Mouse (Mus musculus) liver (tissue): ENCODE results near the gene Xrcc5.

ENCODE experiments used
- DNase-seq: peaks from one replicate; pipeline ENCODE4 v3.0.0-alpha.2; 2020; ENCODE audit warnings: mixed read lengths

The Xrcc5 gene

DNA sequence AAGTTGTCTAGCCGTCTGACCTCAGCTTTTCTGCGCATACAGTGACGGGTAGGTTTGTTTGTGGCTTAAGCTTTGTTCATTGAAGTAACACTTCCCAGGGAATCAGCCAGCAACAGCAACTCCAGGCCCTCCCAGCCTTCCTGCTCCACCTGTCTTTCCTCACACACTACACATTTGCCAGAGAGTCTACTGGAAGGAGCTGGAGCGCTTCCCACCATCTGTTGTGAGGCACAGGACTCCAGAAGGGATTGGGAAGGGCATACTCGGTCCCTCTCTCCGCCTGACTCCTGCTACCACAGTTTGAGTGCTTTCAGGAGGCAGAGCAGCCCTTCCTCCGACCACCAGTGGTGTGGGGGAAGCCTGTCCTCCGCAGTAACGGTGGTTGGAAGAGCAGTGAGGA, 93.4 kb downstream of the Xrcc5 start:
- DNase-seq: no peak

DNA sequence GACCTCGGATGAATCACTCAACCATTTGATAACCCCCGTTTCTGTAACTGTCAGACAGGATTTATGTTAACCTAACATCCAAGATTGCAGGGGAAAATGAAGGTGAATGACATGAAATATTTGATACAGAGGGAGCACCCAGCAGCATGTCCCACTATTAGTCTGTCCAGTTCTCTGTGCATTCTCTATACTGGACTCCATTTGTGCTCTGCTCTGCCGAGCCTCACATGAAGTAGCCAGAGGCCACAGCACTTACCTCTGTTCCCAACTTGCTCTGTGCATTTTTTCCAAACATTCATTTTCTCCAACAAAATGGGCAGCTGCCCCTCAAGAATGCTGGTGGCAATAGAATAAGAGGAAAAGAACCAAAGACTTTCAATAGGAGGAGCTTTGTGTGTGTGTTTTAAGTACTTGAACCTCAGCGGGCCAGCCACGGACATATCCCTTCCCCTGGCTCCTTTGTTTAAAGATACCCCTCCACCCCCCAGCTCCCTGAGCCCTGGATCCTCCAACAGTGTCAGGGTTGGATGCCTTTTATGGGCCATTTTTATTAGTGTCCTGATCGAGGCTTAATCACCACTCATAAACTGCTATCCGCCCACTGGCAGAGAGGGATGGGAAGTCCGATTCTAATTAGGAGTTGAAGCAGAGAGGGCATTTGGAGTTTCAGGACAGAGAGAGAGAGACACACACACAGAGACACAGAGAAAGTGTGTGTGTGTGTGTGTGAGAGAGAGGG, 94.3 kb downstream of the Xrcc5 start:
- no peak for DNase-seq

DNA sequence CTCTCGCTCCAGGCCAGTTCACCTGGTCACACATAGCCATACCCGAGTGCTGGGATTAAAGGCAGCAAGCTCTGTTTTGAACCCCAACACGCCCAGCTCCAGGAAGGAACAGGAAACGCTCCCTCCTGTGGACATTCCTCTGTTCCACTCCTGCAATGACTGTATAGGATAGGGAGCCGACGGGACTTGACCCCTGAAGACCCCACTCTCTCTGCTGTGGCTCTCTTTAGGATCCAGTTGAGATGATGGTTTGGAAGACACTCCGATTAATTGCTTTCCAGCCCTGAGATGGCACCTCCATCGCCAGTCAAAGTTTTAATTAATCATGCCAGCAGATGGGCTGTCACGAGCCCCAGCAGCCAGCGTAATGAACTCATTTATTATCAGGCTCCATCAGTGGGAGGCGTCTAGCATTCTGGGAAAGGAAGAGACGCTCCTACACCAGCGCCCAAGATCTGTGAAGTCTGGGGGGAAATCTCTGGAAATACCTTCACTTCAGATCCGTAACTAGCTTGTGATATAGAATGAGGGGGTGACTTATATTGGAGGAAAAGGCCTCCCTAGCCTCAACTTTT, 99.4 kb downstream of the Xrcc5 start:
- DNase-seq: no peak

GRCm38 (mm10) chr1:72409936-72410335, 102.7 kb downstream of the Xrcc5 start:
- DNase-seq: no peak

DNA sequence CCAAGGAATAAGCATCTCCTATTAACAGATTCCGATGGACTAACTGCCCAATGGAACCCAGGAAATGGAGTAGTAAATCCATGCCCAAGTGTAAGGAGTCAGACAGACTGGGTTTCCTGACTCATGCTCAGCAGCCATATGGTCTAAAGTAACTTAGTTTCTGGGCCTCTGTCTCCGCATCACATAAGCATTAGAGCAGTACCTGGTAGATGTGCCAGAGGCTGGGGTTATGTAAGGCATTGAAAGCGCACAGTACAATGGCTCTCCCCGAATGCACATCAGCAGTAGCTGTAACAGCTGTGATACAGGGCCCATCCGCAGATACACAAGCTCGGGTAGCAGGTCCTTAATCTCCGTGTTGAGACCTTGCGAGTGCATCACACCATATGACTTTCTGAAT, 103.9 kb downstream of the Xrcc5 start:
- no peak for DNase-seq

DNA sequence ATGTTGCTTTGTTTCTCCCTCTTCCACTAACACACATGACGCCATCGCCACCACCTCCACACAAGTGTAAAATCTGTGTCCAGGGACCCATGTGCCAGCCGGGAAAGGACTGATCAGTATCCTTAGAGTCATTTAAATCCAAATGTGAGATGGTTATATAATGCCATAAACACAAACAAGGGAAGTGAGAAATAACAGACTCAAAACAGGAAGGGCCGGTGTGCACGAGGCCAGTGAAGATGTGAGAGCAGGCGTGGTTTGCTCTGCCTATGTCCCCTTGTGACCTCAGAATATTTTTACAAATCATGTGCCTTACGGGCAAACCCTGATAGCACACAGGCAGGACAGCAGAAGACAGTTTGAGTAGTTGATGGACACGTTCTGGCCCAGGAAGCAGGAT, 106.0 kb downstream of the Xrcc5 start:
- DNase-seq: no peak

DNA sequence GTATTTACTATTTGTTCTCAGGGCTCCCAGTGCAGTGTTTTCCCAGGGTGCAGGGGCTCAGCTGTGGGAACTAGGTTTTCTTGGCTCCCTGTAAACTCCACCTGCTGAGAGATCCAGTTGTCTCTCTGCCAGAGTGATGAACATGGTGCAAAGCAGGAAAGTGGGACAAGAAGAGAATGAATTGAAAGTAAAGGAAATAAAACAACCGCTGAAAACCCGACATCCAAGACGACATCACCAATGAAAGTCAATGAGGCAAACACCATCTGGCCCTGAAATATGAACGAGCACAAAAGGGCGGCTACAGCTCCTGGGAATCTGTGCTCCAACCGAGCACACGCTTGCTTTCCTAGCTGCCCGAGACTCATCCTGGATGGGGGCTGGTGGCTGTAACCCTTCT, 106.9 kb downstream of the Xrcc5 start:
- no peak for DNase-seq

GRCm38 (mm10) chr1:72414561-72415253, 107.5 kb downstream of the Xrcc5 start:
- no peak for DNase-seq

- DNase-seq: no peak
Observed at GRCm38 (mm10) chr1:72418744-72419655, 111.8 kb downstream of the Xrcc5 start.

GRCm38 (mm10) chr1:72420220-72420619, 113.0 kb downstream of the Xrcc5 start:
- DNase-seq: no peak

DNA sequence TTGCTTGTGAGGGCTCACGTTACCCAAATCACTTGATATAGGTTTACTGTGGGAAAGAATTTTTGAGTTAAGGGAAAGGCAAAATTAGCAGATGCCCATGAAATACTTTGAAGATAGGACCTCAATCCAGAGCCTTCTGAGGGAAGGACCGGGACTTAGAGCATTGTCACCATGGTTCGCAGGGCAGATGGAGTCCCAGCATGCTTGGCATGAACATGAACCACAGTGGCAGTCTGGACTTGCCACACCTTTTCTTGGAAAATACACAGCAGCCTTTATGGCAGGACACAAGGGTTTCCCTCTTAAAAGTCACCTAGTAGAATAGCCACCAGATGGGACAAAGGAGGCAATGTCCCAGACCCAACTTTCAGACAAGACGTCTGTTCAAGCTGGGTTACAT, 114.9 kb downstream of the Xrcc5 start:
- DNase-seq: no peak

GRCm38 (mm10) chr1:72426456-72426855, 119.2 kb downstream of the Xrcc5 start:
- DNase-seq: no peak

DNA sequence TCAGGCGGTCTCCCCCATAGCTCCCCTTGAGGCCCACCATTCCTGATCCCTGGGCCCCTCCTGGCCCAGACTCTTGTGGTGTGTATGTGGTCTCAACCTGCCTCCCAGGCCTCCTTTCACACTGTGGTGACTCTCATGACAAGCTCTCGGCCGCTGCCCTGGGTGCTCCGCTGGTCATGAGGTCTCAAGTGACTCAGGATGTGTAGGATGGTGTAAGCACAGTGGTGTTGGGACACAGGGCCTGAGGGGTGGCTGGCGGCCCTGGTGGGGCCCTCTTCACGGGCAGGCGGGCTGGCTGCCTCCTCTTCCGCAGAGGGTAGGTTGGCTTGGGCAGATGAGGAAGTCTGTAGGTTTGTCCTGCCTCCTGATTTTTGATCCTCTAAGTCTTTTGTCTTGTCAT, 121.3 kb downstream of the Xrcc5 start:
- peak; percentile 9 for DNase-seq

DNA sequence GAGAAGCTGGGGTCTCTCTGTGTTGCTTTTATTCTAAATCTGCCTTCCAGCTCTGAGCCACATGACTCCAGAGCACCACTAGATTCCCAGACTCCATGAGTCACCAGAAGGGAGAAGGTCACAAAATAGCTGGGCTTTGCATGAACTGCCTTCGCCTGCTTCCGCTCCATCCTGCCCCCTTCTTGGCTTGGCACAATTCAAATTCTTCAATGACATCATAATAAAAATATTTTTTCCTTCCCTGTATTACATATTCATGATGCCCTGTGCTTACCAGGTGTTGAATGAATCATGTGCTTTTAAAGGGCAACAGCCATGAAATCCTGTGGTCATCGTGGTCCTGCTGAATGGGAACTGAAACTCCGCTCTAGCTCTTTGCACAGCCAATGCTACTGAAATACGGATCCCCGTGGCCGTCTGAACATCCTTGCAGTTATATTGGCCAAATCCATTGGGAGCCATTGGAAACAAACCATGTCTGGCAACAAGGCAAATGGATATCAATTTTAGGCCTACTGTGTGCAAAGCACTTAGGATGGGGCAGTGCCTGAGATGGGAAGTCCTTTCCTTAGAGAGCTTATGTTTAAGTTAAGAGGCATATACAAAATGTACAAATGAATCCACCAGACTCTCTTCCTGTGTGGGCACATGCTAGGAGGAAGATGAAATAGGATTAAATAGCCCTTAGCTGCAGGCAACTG, 122.0 kb downstream of the Xrcc5 start:
- DNase-seq: no peak

GRCm38 (mm10) chr1:72432579-72432978, 125.4 kb downstream of the Xrcc5 start:
- no peak for DNase-seq

DNA sequence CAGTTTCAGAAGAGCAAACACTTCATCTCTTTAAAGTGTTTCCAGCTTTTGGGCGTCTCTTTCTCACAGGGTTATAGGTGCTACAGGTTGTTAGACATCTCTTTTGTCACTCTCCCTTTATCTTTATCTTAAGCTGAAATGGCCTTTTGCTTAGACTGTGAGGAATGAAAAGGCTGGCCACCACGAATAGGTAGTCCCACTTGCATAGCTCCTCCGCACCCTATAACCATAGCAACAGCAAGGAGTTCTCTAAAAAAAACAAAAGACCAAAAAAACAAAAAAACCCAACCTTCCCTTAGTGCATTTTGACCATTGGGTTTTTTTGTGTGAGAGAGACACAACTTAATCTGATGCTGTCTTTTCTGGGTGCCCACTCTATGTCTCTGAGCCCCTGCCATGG, 127.3 kb downstream of the Xrcc5 start:
- no peak for DNase-seq

DNA sequence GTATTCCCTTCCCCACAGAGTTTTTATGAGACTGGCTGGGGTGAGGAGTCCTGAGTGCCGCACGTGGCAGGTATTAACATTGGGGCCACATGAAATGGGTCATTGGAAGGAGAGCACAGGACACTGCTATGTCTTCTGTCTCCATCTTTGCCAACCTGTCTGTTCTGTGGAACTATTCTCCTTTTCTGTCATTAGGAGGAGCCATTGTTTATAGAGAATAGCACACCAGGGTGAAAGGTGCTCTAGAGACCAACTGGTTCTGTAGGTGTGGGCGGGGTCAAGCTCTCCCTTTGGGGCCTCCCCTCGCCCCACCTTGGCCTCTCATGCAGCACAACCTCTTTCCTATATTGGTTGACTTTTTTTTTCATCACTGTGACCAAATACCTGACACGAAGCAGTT, 129.7 kb downstream of the Xrcc5 start:
- DNase-seq: no peak

DNA sequence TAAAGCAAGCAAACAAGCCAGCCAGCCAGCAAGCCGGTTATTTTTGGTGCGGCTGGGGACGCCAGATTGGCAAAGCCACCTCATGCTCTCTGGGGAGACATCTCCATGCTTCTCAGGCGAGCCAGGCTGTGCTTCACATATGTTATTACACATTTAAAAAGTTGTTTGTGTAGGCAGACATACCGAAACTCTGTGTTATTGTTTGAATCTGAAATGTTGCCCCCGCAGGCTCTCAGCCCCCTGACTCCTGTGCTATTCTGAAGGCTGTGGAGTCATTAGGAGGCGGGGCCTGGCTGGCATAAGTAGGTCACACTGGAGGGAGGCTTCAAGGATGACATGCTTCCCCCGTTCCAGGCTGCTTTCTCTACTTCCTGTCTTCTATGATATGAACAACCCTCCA, 131.9 kb downstream of the Xrcc5 start:
- no peak for DNase-seq

DNA sequence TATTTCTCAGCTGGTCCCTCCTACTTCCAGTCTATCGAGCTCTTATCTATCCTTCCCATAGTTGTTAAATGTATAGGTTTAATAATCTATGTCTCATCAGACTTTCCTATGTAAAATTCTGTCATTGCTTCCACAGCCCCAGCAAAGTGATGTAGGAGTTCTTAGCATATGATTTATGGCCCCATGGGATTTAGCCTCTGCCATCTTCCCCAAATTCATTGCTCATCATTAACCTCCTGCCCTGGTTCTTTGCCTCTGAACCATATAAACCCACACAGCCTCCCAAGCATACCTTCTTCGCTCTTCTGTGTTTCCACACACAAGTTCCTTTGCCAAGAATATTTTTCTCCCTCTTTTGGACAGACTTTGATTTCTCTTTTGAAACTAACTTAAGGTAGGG, 135.5 kb downstream of the Xrcc5 start:
- no peak for DNase-seq
